Mouse (Mus musculus) intestine, embryonic 16.5 days (tissue): ENCODE data around the gene Ntsr2. TPM values are rescaled to one million over a fixed set of nuclear protein-coding genes. Genes with fewer than 3 reads are reported as not detected.
A peak's percentile ranks its signal among the peaks of the same experiment; 100 is the strongest.

Experiments used
- ATAC-seq: fragments of 200-750 bp; cut with Nextera tagmentation; 2 replicates; pipeline ENCODE4 v1.8.0; 2017; ENCODE audit warnings: moderate TSS enrichment, moderate library complexity
- H3K27ac ChIP-seq: fragments of 300-500 bp; sonication (generic); 2 replicates; pipeline ENCODE4 v1.5.1; 2014; ENCODE audit warnings: mild to moderate bottlenecking, low read length
- H3K27me3 ChIP-seq: fragments of 300-500 bp; sonication (generic); replicated peaks from 2 replicates; pipeline ENCODE4 v1.6.1; 2014; ENCODE audit warnings: low read length, control low read depth, mixed read lengths; ENCODE audit not compliant: control insufficient read depth, insufficient read depth
- H3K36me3 ChIP-seq: fragments of 300-500 bp; sonication (generic); 2 replicates; pipeline ENCODE4 v1.6.1; 2014; ENCODE audit warnings: low read length, control low read depth; ENCODE audit not compliant: control insufficient read depth, insufficient read depth
- H3K4me1 ChIP-seq: fragments of 300-500 bp; sonication (generic); 2 replicates; pipeline ENCODE4 v1.6.1; 2014; ENCODE audit warnings: low read length, control low read depth, mixed read lengths; ENCODE audit not compliant: control insufficient read depth, insufficient read depth
- H3K4me2 ChIP-seq: fragments of 300-500 bp; sonication (generic); 2 replicates; pipeline ENCODE4 v1.6.1; 2014; ENCODE audit warnings: low read depth, low read length, control low read depth
- H3K4me3 ChIP-seq: fragments of 300-500 bp; sonication (generic); 2 replicates; pipeline ENCODE4 v1.5.1; 2014; ENCODE audit warnings: mild to moderate bottlenecking, low read length
- H3K9ac ChIP-seq: fragments of 300-500 bp; sonication (generic); 2 replicates; pipeline ENCODE4 v1.6.1; 2014; ENCODE audit warnings: low read depth, low read length
- H3K9me3 ChIP-seq: fragments of 300-500 bp; sonication (generic); 2 replicates; pipeline ENCODE4 v1.6.1; 2016; ENCODE audit warnings: low read length, control low read depth; ENCODE audit not compliant: control insufficient read depth
- WGBS: fragments of 180-500 bp; shearing (Covaris S2); extraction: QIAGEN DNeasy Blood & Tissue Kit; methylation state at CpG from one replicate; pipeline ENCODE4 v1.1.7; 2014; 5-methylcytosine and 5-hydroxymethylcytosine counted together
- polyA plus RNA-seq: library from polyadenylated mRNA; unstranded; fragments of >200 nt; fragmentation: Nextera tagmentation; extraction: Ambion mirVana; gene quantifications from 2 replicates; pipeline ENCODE4 v1.2.1, GENCODE M21; 2015

Ntsr2 gene
- polyA plus RNA-seq, 1 experiment from 2014 or later, result not detected

DNA sequence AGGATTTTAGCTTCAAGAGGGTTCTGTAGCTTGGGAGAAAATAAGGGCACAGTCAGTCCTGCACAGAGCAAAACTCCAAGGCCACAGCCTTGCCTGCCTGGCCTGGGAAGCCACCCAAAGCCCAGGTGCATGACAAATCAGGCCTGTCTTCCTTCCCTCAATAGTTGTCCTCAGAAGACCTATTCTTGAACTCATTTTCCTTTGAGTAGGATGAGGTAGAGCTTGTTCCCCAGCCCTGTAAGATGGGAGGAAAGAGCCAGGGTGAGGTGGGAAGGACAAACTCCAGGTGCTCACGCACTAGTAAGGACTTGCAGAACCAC lies 22.4 kb upstream of the Ntsr2 start:
- H3K4me3 ChIP-seq, result no peak overlapping the region
- no peaks in the 10 kb centered on the region for H3K27me3 ChIP-seq
- H3K4me1 ChIP-seq, result no peaks in the 10 kb centered on the region
- no peak overlapping the region for H3K9ac ChIP-seq
- ATAC-seq, result no peak
- no peaks in the 10 kb centered on the region for H3K9me3 ChIP-seq
- no peaks in the 10 kb centered on the region for H3K36me3 ChIP-seq
- H3K27ac ChIP-seq, result no peak overlapping the region
- H3K4me2 ChIP-seq, result no peak overlapping the region
- 93% methylated on average over 1 of the region's 1 CpGs for WGBS

- no peaks in the 10 kb centered on the region for H3K27me3 ChIP-seq
- H3K9ac ChIP-seq, result no peak overlapping the region
- WGBS, result 75% methylated on average over 2 of the region's 2 CpGs
- H3K4me1 ChIP-seq, result no peaks in the 10 kb centered on the region
- no peaks in the 10 kb centered on the region for H3K36me3 ChIP-seq
- H3K4me3 ChIP-seq, result no peak overlapping the region
- no peak overlapping the region for H3K27ac ChIP-seq
- no peak overlapping the region for H3K4me2 ChIP-seq
- ATAC-seq, result no peak
- no peaks in the 10 kb centered on the region for H3K9me3 ChIP-seq
Observed at GRCm38 (mm10) chr12:16631423-16631822, 21.8 kb upstream of the Ntsr2 start.

DNA sequence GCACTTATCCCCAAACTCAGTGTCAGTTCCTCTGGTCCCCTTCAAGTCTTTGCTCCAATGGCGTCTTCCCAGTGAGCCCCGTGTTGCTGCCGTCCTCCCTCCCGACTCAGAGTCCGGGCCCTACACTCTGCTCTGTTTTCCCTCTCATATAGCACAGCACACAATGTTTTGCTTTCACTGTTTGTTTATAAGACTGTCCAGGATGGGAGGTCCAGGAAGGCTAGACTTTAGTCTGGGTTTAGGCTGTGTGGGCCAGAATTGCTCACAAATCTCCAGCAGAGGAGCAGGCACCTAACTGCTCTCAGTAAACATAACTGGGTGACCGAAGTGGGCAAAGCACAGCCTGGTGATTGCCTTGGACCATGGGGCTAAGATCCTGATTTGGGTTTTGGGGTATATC lies 19.9 kb upstream of the Ntsr2 start:
- peak; percentile 26; the same call in 1 of the 2 replicates for ATAC-seq
- Histone ChIP-seq H3K4me2 (no peak overlapping the region), H3K9ac (no peak overlapping the region), H3K9me3 (no peaks in the 10 kb centered on the region), H3K4me3 (no peak overlapping the region), H3K27me3 (no peaks in the 10 kb centered on the region), H3K4me1 (no peaks in the 10 kb centered on the region), H3K36me3 (no peaks in the 10 kb centered on the region), H3K27ac (no peak overlapping the region)
- 53% methylated on average over 6 of the region's 6 CpGs for WGBS

GRCm38 (mm10) chr12:16634075-16634813 lies 18.9 kb upstream of the Ntsr2 start:
- no peak overlapping the region for H3K4me3 ChIP-seq
- no peak overlapping the region for H3K9ac ChIP-seq
- no peaks in the 10 kb centered on the region for H3K27me3 ChIP-seq
- no peak overlapping the region for H3K4me2 ChIP-seq
- H3K27ac ChIP-seq, result no peak overlapping the region
- ATAC-seq, result peak; percentile 55; the same call in 1 of the 2 replicates
- 56% methylated on average over 14 of the region's 14 CpGs for WGBS
- no peaks in the 10 kb centered on the region for H3K9me3 ChIP-seq
- no peaks in the 10 kb centered on the region for H3K36me3 ChIP-seq
- no peaks in the 10 kb centered on the region for H3K4me1 ChIP-seq

DNA sequence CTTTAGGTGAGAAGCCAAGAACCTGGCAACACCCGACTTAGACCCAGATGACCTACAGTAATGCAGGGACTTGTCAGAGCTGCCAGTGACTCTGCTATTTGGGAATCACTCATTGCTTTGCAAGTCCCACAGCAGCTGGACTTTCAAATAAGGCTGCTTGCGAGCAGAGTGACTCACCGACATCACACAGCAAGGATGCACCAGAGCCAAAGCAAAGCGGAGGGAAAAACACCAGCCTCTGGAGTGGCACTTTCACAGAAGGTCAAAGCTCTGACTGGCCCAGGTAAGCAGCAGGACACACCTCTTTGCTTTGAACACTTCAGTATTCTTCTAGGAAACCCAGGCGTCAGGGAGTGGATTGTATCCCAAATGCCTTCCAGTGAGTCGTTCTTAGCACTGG lies 17.4 kb upstream of the Ntsr2 start:
- Histone ChIP-seq H3K9ac (no peak overlapping the region), H3K27me3 (no peaks in the 10 kb centered on the region), H3K27ac (no peak overlapping the region), H3K4me3 (no peak overlapping the region), H3K4me2 (no peak overlapping the region), H3K9me3 (no peaks in the 10 kb centered on the region), H3K4me1 (no peaks in the 10 kb centered on the region), H3K36me3 (no peaks in the 10 kb centered on the region)
- WGBS, result 74% methylated on average over 6 of the region's 6 CpGs
- ATAC-seq, result no peak

GRCm38 (mm10) chr12:16639078-16639771 lies 14.0 kb upstream of the Ntsr2 start:
- 70% methylated on average over 12 of the region's 12 CpGs for WGBS
- Histone ChIP-seq H3K4me3 (no peak overlapping the region), H3K4me2 (no peak overlapping the region), H3K9me3 (no peaks in the 10 kb centered on the region), H3K4me1 (no peaks in the 10 kb centered on the region), H3K9ac (no peak overlapping the region), H3K27ac (no peak overlapping the region), H3K36me3 (no peaks in the 10 kb centered on the region), H3K27me3 (no peaks in the 10 kb centered on the region)
- no peak for ATAC-seq

- H3K27me3 ChIP-seq, result no peaks in the 10 kb centered on the region
- H3K4me3 ChIP-seq, result no peak overlapping the region
- no peak for ATAC-seq
- 87% methylated on average over 6 of the region's 6 CpGs for WGBS
- H3K4me2 ChIP-seq, result no peak overlapping the region
- no peaks in the 10 kb centered on the region for H3K36me3 ChIP-seq
- no peak overlapping the region for H3K27ac ChIP-seq
- no peak overlapping the region for H3K9ac ChIP-seq
- no peaks in the 10 kb centered on the region for H3K4me1 ChIP-seq
- H3K9me3 ChIP-seq, result no peaks in the 10 kb centered on the region
Observed at GRCm38 (mm10) chr12:16640075-16640474, 13.1 kb upstream of the Ntsr2 start.

- Histone ChIP-seq H3K9me3 (no peaks in the 10 kb centered on the region), H3K27me3 (no peaks in the 10 kb centered on the region), H3K4me1 (no peaks in the 10 kb centered on the region), H3K4me3 (no peak overlapping the region), H3K9ac (no peak overlapping the region), H3K36me3 (no peaks in the 10 kb centered on the region), H3K4me2 (no peak overlapping the region), H3K27ac (no peak overlapping the region)
- WGBS, result 65% methylated on average over 5 of the region's 5 CpGs
- no peak for ATAC-seq
Observed at GRCm38 (mm10) chr12:16642000-16642399, 11.2 kb upstream of the Ntsr2 start.

DNA sequence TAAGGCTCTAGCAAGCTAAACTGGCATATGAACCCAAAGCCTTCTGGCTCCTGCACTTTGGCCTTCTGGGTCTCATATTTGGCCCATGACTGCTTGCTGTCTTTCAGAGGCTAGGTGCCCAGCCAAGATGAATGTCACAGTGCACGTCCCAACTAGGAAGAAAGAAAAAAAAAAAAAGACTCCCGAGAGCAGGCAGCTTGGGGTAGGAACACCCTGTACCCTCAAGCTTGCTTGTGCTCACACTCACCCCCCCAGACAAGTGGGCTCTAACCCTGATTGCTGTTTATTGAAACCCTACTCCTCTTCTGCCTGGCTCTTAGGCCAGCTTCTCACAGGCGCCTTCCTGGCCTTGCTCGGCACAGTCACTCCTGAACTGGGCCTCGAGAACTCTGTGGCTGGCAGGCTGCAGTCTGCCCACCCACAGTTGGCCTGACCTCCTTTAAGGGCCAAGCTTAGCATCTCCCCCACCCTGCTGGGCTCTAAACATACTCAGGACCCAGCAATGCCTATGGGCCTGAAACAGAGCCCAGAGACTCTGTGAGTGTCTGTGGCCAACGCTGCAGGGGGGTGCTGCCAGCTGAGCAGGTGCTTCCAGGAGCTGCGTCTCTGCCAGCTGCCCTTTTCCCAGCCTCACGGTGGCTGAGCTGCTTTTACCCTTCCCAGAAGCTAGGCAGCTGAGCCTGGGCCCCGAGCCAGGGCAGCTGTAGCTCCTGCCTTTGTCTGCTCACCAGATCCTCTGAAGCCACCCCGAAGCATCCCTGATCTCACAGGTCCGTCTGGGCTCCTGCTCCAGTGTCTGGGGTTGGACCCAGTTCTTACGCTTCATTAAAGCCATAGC lies 9.5 kb upstream of the Ntsr2 start:
- Histone ChIP-seq H3K27ac (no peak overlapping the region), H3K9ac (no peak overlapping the region), H3K9me3 (no peaks in the 10 kb centered on the region), H3K4me3 (no peak overlapping the region), H3K27me3 (no peaks in the 10 kb centered on the region), H3K4me2 (no peak overlapping the region), H3K4me1 (no peaks in the 10 kb centered on the region), H3K36me3 (no peaks in the 10 kb centered on the region)
- 50% methylated on average over 11 of the region's 12 CpGs for WGBS
- ATAC-seq, result 0 out of 2 replicates have a peak, but pooled peaks have one; percentile 33
